Mouse (Mus musculus) neural tube, embryonic 12.5 days (tissue): ENCODE data around the gene Dcaf12. TPM values are rescaled to one million over a fixed set of nuclear protein-coding genes. Genes with fewer than 3 reads are reported as not detected.
A peak's percentile ranks its signal among the peaks of the same experiment; 100 is the strongest.

Source experiments
- ATAC-seq: fragments of 200-750 bp; cut with Nextera tagmentation; 2 replicates; pipeline ENCODE4 v1.8.0; 2017; ENCODE audit warnings: low read depth, mild to moderate bottlenecking, moderate TSS enrichment, moderate library complexity; ENCODE audit not compliant: low FRiP score
- H3K27ac ChIP-seq: fragments of 300-500 bp; sonication (generic); 2 replicates; pipeline ENCODE4 v1.5.1; 2016
- H3K27me3 ChIP-seq: fragments of 300-500 bp; sonication (generic); replicated peaks from 2 replicates; pipeline ENCODE4 v1.6.1; 2016; ENCODE audit warnings: mild to moderate bottlenecking
- H3K36me3 ChIP-seq: fragments of 300-500 bp; sonication (generic); 2 replicates; pipeline ENCODE4 v1.6.1; 2016; ENCODE audit warnings: mild to moderate bottlenecking
- H3K4me1 ChIP-seq: fragments of 300-500 bp; sonication (generic); 2 replicates; pipeline ENCODE4 v1.6.1; 2016
- H3K4me2 ChIP-seq: fragments of 300-500 bp; sonication (generic); replicated peaks from 2 replicates; pipeline ENCODE4 v1.6.1; 2016; ENCODE audit warnings: mild to moderate bottlenecking
- H3K4me3 ChIP-seq: fragments of 300-500 bp; sonication (generic); 2 replicates; pipeline ENCODE4 v1.5.1; 2016
- H3K9ac ChIP-seq: fragments of 300-500 bp; sonication (generic); 2 replicates; pipeline ENCODE4 v1.6.1; 2016; ENCODE audit warnings: mild to moderate bottlenecking
- H3K9me3 ChIP-seq: fragments of 300-500 bp; sonication (generic); 2 replicates; pipeline ENCODE4 v1.6.1; 2016; ENCODE audit warnings: mild to moderate bottlenecking
- WGBS: fragments of 180-500 bp; shearing (Covaris S2); methylation state at CpG from one replicate; pipeline ENCODE4 v1.1.7; 2016; 5-methylcytosine and 5-hydroxymethylcytosine counted together
- polyA plus RNA-seq: library from polyadenylated mRNA; unstranded; fragments of >200 nt; fragmentation: Nextera tagmentation; extraction: Ambion mirVana; gene quantifications from 2 replicates; pipeline ENCODE4 v1.2.1, GENCODE M21; 2016

Gene Dcaf12
- polyA plus RNA-seq = 75.6 and 76.3 TPM in 2 replicates

DNA sequence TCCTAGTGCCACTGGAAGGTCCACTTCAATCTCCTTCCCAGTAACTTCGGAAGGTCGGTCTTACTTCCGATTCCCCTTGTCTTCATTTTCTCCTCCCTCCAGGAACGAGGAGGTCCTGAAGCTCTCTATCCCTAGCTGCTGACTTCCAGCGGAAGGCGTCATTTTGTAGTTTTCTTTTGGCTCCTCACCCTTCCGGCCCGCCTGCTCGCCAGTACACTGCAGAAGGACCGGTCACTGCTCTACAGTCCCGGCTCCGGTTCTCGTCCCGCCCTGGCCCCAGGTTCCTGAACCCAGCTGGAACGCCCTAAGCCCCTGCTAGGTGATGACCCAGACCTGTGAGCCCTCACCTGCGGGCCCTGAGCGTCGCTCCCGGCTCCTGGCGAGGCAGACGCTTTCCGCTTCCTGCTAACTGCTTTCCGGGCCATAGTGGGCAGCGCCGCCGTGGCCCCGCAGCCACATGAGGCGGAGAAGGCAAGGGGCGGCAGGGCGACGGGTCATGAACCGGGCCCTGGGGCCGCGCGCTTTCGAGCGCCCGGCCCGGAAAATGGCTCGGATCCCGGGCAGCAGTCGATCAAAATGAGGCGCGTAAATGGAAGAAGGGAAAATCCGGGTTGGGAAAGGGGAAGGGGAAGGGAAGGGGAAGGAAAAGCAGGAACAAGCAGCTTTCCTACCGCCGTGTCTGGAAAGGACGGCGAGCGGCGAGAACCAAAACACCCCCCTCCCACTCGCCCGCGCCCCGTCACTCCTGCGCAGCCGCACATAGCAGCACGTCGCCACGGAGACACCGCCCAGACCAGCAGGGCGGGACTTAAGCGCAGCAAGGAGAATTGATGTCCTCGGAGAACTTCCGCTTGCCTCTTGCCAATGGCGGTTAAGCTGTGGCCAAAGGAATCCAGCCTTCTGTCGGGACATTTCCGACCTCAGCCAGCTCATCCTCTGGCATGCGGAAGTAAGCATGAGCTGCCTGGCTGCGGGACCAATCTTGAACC, at the start of gene Dcaf12:
TSS of gene Dcaf12 (minus strand) at position 749 of the 989 bp plus-strand sequence.
- WGBS = under 1% methylated on average over 70 of the region's 70 CpGs
- peak; percentile 99 for ATAC-seq

DNA sequence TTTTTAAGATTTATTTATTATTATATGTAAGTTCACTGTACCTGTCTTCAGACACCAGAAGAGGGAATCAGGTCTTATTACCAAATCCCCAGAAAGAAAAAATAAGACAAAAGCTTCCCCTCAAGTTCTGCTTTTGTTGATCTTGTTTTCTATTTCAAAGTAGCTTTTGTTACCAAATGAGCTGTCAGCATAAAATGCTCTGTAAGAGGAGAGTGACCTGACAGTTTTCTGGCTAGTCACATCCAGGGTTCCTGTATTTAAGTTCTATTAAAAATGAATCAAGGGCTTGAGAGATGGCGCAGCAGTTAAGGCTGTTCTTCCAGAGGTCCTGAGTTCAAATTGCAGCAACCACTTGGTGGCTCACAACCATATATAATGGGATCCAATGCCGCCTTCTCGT, 46.4 kb upstream of the Dcaf12 start:
- Histone ChIP-seq H3K9ac (no peak overlapping the region), H3K36me3 (no peaks in the 10 kb centered on the region; the same call in 1 of the 2 replicates), H3K4me3 (no peak overlapping the region), H3K4me1 (no peaks in the 10 kb centered on the region), H3K27ac (no peak overlapping the region), H3K27me3 (no peaks in the 10 kb centered on the region), H3K9me3 (no peaks in the 10 kb centered on the region), H3K4me2 (no peak overlapping the region)
- WGBS = 96% methylated on average over 3 of the region's 3 CpGs
- ATAC-seq = no peak

More for the DNA sequence above, at the start of gene Dcaf12:
- peaks cover 11% of the 10 kb centered on the region for H3K4me1 ChIP-seq
- H3K4me2 ChIP-seq = peak within 1 kb of the TSS; percentile 85
- no peaks in the 10 kb centered on the region for H3K27me3 ChIP-seq
- peak within 1 kb of the TSS; percentile 96 for H3K4me3 ChIP-seq
- no peaks in the 10 kb centered on the region for H3K9me3 ChIP-seq
- H3K9ac ChIP-seq = peak within 1 kb of the TSS; percentile 87
- peaks cover 26% of the 10 kb centered on the region for H3K36me3 ChIP-seq
- H3K27ac ChIP-seq = peak within 1 kb of the TSS; percentile 78

- no peak overlapping the region for H3K27ac ChIP-seq
- no peak overlapping the region for H3K4me3 ChIP-seq
- H3K4me2 ChIP-seq = no peak overlapping the region
- peaks cover 8% of the 10 kb centered on the region; the same call in 1 of the 2 replicates for H3K36me3 ChIP-seq
- 92% methylated on average over 7 of the region's 7 CpGs for WGBS
- ATAC-seq = no peak
- H3K27me3 ChIP-seq = no peaks in the 10 kb centered on the region
- no peaks in the 10 kb centered on the region for H3K4me1 ChIP-seq
- H3K9ac ChIP-seq = no peak overlapping the region
- no peaks in the 10 kb centered on the region for H3K9me3 ChIP-seq
These were observed 44.7 kb upstream of the Dcaf12 start for GRCm38 (mm10) chr4:41359358-41359757.

- Histone ChIP-seq H3K4me1 (no peaks in the 10 kb centered on the region), H3K9me3 (no peaks in the 10 kb centered on the region), H3K9ac (no peak overlapping the region), H3K36me3 (peaks cover 8% of the 10 kb centered on the region; the same call in 1 of the 2 replicates), H3K4me3 (no peak overlapping the region), H3K27me3 (no peaks in the 10 kb centered on the region), H3K4me2 (no peak overlapping the region), H3K27ac (no peak overlapping the region)
- 91% methylated on average over 2 of the region's 2 CpGs for WGBS
- ATAC-seq = no peak
These were observed 44.0 kb upstream of the Dcaf12 start for GRCm38 (mm10) chr4:41358669-41359068.

DNA sequence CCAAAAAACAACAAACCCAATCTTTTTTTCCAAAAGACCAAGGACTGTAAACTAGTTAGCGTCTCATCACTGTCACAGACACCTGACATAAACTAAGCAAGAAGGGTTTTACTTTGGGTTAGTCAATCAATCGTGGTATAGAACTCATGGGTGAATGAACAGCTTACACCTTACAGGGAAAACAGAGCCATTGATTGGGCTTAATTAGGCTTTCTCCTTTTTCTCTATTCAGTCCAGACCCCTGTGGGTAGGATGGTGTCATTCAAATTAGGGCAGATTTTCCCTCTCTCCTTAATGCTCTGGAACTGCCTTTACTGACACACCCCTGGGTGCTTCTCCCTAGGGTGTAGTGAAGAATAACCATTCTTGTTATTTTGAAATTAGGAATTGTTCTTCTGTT, 42.5 kb upstream of the Dcaf12 start:
- no peaks in the 10 kb centered on the region for H3K4me1 ChIP-seq
- no peaks in the 10 kb centered on the region for H3K27me3 ChIP-seq
- no peak overlapping the region for H3K4me3 ChIP-seq
- H3K9me3 ChIP-seq = no peaks in the 10 kb centered on the region
- H3K9ac ChIP-seq = no peak overlapping the region
- no peak for ATAC-seq
- H3K36me3 ChIP-seq = peaks cover 16% of the 10 kb centered on the region; the same call in 1 of the 2 replicates
- H3K27ac ChIP-seq = no peak overlapping the region
- 51% methylated on average over 2 of the region's 2 CpGs for WGBS
- H3K4me2 ChIP-seq = no peak overlapping the region

DNA sequence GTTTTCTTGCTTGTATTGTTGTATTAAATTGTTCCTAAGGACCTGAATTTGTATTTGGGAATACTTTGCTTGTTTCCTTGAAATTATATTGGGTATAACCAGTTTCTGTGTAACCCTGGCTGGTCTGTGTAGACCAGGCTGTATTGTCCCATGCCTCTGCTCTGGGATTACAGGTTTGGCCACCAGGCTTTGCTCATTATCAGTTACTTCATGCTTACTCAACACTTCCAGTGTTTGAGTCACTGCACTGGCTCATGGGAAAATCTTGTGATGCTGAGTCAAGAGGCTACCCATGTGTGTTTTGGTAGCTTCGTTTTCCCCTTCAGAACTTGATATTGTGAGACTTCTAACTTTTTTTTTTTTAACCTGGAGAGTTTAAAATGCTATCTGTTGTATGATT, 38.6 kb upstream of the Dcaf12 start:
- Histone ChIP-seq H3K27me3 (no peaks in the 10 kb centered on the region), H3K9ac (no peak overlapping the region), H3K4me1 (peaks cover 5% of the 10 kb centered on the region; the same call in 1 of the 2 replicates), H3K36me3 (peaks cover 16% of the 10 kb centered on the region; the same call in 1 of the 2 replicates), H3K4me2 (no peak overlapping the region), H3K9me3 (no peaks in the 10 kb centered on the region), H3K4me3 (no peak overlapping the region), H3K27ac (no peak overlapping the region)
- no peak for ATAC-seq
- 89% methylated on average over 1 of the region's 1 CpGs for WGBS

DNA sequence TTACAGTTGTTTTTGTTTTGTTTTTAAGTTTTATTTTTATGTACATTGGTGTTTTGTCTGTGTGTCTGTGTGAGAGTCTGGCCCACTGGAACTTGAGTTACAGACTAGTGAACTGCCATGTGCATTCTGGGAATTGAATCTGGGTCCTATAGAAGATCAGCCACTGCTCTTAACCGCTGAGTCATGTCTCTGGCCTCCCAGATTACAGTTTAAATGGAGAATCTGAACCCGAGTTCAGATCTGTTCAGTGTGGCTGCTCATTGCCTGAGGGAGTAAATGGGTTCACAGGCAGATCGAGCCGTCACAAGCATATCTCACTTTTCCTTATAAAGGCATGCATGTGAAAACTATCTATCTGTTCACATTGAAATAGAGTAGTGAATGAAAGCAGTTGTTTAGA, 38.1 kb upstream of the Dcaf12 start:
- WGBS = 95% methylated on average over 4 of the region's 4 CpGs
- no peak overlapping the region for H3K9ac ChIP-seq
- H3K27me3 ChIP-seq = no peaks in the 10 kb centered on the region
- no peak overlapping the region for H3K4me2 ChIP-seq
- peaks cover 9% of the 10 kb centered on the region; the same call in 1 of the 2 replicates for H3K4me1 ChIP-seq
- peaks cover 16% of the 10 kb centered on the region; the same call in 1 of the 2 replicates for H3K36me3 ChIP-seq
- H3K9me3 ChIP-seq = no peaks in the 10 kb centered on the region
- H3K27ac ChIP-seq = no peak overlapping the region
- ATAC-seq = no peak
- H3K4me3 ChIP-seq = no peak overlapping the region

DNA sequence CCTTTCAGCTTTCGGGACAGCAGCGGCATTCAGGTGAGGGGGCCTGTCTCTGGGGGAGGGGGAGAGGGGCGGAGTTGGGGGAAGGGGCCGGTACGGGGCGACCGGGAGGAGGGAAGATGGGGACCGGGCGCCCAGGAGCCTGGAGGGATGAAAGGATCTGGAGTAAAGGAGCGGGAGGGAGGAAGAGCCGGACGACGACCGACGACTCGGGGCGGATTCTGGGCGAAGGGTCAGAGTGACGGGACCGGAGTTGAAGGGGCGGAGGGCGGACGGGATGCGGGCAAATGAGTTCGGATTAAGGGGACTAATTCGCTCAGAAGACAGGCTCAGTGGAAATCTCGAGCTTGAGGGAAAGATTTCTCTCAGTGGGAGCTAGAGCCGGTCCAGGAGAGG, 34.5 kb upstream of the Dcaf12 start:
- H3K36me3 ChIP-seq = peaks cover 8% of the 10 kb centered on the region; the same call in 1 of the 2 replicates
- WGBS = under 1% methylated on average over 28 of the region's 28 CpGs
- H3K4me1 ChIP-seq = peaks cover 11% of the 10 kb centered on the region; the same call in 1 of the 2 replicates
- H3K4me3 ChIP-seq = peak overlapping the region; percentile 74
- no peaks in the 10 kb centered on the region for H3K9me3 ChIP-seq
- peak overlapping the region; percentile 65 for H3K4me2 ChIP-seq
- H3K27ac ChIP-seq = peak overlapping the region; percentile 87
- H3K27me3 ChIP-seq = no peaks in the 10 kb centered on the region
- H3K9ac ChIP-seq = peak overlapping the region; percentile 86
- ATAC-seq = no peak; the same call in 1 of the 2 replicates

GRCm38 (mm10) chr4:41348584-41349198, 34.0 kb upstream of the Dcaf12 start, which contains the start of gene Ubap1:
Gene Ubap1 (plus strand): TSS chr4:41348996.
- ATAC-seq = peak; percentile 98
- peaks cover 11% of the 10 kb centered on the region; the same call in 1 of the 2 replicates for H3K4me1 ChIP-seq
- peak within 1 kb of the TSS; percentile 65 for H3K4me2 ChIP-seq
- no peaks in the 10 kb centered on the region for H3K27me3 ChIP-seq
- peaks cover 8% of the 10 kb centered on the region; the same call in 1 of the 2 replicates for H3K36me3 ChIP-seq
- H3K27ac ChIP-seq = peak within 1 kb of the TSS; percentile 87
- H3K9me3 ChIP-seq = no peaks in the 10 kb centered on the region
- H3K4me3 ChIP-seq = peak within 1 kb of the TSS; percentile 74
- H3K9ac ChIP-seq = peak within 1 kb of the TSS; percentile 86
- WGBS = under 1% methylated on average over 31 of the region's 31 CpGs

DNA sequence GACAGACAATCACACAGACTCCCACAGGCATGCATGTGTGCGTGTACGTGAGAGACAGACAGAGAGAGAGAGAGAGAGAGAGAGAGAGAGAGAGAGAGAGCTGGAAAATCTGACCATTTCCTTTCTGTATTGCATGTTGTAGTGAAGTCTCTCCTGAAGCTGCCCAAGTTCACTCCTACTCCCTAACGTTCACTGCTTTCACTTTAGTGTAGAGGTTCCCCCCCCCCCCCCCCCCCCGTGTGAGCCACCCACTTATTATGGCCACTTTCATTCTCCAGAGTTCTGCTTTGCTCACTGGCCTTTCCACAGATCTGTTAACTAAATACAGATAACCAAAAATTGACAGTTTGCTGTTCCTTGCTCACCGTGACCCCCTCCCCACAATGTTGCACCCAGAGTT, 33.1 kb upstream of the Dcaf12 start:
- no peak for ATAC-seq
- Histone ChIP-seq H3K9me3 (no peaks in the 10 kb centered on the region), H3K36me3 (peaks cover 3% of the 10 kb centered on the region; the same call in 1 of the 2 replicates), H3K9ac (no peak overlapping the region), H3K27ac (no peak overlapping the region), H3K4me1 (peaks cover 11% of the 10 kb centered on the region; the same call in 1 of the 2 replicates), H3K27me3 (no peaks in the 10 kb centered on the region), H3K4me3 (no peak overlapping the region), H3K4me2 (peak overlapping the region; percentile 65)
- WGBS = 37% methylated on average over 5 of the region's 5 CpGs

- Histone ChIP-seq H3K9ac (no peak overlapping the region), H3K4me1 (peaks cover 11% of the 10 kb centered on the region; the same call in 1 of the 2 replicates), H3K9me3 (no peaks in the 10 kb centered on the region), H3K27ac (no peak overlapping the region), H3K36me3 (no peaks in the 10 kb centered on the region), H3K4me3 (no peak overlapping the region), H3K27me3 (no peaks in the 10 kb centered on the region), H3K4me2 (no peak overlapping the region)
- ATAC-seq = no peak
- WGBS = 80% methylated on average over 2 of the region's 2 CpGs
These were observed 31.3 kb upstream of the Dcaf12 start for GRCm38 (mm10) chr4:41346011-41346410.
